Mouse (Mus musculus) heart, adult 2 months (tissue): ENCODE data around the gene Dbndd1.

Experiments used
- CTCF ChIP-seq: fragments of 200-600 bp; IDR thresholded peaks from 2 replicates; pipeline ENCODE4 v1.8.1; 2022; ENCODE audit warnings: antibody characterized with exemption, mild to moderate bottlenecking, moderate library complexity
- EP300 ChIP-seq: fragments of 200-500 bp; IDR thresholded peaks from 2 replicates; pipeline ENCODE4 v1.6.1; 2011; ENCODE audit warnings: low read depth, low read length, control low read depth; ENCODE audit not compliant: insufficient read depth
- POLR2A ChIP-seq: fragments of 200-500 bp; IDR thresholded peaks from 2 replicates; pipeline ENCODE4 v1.6.1; 2011; ENCODE audit warnings: mild to moderate bottlenecking, low read depth, low read length, control low read depth; ENCODE audit not compliant: insufficient read depth

DNA sequence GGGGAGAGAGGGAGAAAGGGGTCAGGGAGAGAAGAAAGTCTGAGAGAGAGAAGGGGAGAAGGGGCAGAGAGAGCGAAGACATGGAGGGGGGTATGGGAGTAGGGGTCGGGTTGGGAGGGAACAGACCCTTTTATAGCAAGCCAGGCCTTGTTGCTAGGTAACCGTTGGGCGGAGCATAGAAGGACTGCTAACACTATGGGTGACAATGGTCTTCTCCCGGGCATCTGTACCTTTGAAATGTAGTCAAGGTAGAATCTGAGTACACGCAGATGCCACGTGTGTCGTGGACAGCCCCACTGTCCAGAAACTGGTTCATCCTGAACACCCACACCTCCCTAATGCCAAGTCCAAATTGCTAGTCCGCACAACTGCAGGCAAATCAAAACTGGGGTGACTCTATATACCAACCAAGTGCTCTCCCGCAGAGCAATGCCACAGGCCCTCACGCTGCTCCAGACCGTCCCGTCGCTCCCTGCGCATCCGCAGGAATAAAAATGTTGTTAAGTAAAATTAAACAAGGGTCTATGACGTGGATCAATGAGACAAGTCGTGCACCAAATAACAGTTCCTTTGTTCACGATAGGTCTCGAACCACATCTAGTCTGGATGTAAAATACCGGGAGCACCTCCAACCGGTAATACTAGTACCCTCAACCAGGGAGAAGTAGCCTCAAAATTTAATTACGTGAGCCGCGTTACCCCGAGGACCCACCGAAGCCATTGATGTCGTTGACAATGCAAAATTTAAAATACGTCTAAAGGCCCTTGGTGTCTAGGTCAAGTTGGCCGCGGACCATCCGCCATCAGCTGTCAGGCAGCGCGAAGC lies 38.1 kb downstream of the Dbndd1 start:
- TF ChIP-seq EP300 (no peak), CTCF (no peak), POLR2A (no peak)
